Mouse (Mus musculus): Measurements from ENCODE around the gene Olfr1487. TPM values are rescaled to one million over a fixed set of nuclear protein-coding genes. Genes with fewer than 3 reads are reported as not detected.
"Not testable (repeated sequence)": the region's sequence is repeated elsewhere in the genome, so short reads cannot be mapped to it uniquely, and the experiment has no call there.

Olfr1487 gene
- polyA plus RNA-seq (2015; fragmentation: Nextera tagmentation; extraction: Ambion mirVana): not detected in 2 replicates

DNA sequence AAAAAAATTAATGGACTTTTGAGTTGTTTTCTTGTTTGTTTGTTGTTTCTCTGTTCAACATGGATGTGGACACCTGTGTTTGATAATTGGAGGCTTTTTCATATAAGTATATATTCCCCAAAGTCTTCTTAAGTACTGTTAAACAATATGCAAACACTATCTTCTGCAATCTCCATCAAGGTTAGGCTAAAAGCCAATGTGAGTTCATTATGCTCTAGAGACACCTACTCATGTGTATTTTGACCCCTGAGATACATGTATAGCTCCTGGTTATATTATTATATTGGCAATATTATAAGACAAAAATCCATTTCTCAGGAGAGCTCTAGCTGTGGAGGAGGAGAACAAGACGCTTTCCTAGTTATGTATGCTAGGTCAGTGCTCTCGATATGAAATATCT is at the start of gene Olfr1487:
TSS of gene Olfr1487 (plus strand) at position 301 of the 400 bp plus-strand sequence.
- not testable (repeated sequence) for H3K27ac ChIP-seq (ENCODE audit: low read length); H3K36me3 ChIP-seq (ENCODE audit: control insufficient read depth, insufficient read depth, low read length); H3K9me3 ChIP-seq (replicated peaks; ENCODE audit: control insufficient read depth, low read length); H3K4me3 ChIP-seq (replicated peaks; ENCODE audit: low read length); H3K27me3 ChIP-seq (ENCODE audit: control insufficient read depth, insufficient read depth, low read length); H3K9ac ChIP-seq (ENCODE audit: low read length); H3K4me2 ChIP-seq (ENCODE audit: low read depth, low read length); ATAC-seq (ENCODE audit: insufficient read depth, low FRiP score); H3K4me1 ChIP-seq (ENCODE audit: control insufficient read depth, insufficient read depth, low read length)
- 92% methylated on average over 2 of the region's 2 CpGs for WGBS

DNA sequence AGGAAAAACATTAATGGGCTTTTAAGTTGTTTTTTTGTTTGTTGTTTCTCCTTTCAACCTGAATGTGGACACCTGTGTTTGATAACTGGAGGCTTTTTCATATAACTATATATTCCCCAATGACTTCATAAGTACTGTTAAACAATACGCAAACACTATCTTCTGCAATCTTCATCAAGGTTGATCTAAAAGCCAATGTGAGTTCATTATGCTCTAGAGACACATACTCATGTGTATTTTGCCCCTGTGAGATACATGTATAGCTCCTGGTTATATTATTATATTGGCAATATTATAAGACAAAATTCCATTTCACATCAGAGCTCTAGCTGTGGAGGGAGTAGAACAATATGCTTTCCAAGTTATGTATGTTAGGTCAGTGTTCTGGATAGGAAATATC is 34.0 kb upstream of the Olfr1487 start, which contains the start of gene Olfr1484:
TSS of gene Olfr1484 (plus strand) at position 301 of the 400 bp plus-strand sequence.
- Histone ChIP-seq H3K4me1 (ENCODE audit: control insufficient read depth, insufficient read depth, low read length) (no peaks in the 10 kb centered on the region), H3K36me3 (ENCODE audit: control insufficient read depth, insufficient read depth, low read length) (no peaks in the 10 kb centered on the region), H3K4me2 (ENCODE audit: low read depth, low read length) (no peak within 1 kb of the TSS), H3K9me3 (replicated peaks; ENCODE audit: control insufficient read depth, low read length) (no peaks in the 10 kb centered on the region), H3K27me3 (ENCODE audit: control insufficient read depth, insufficient read depth, low read length) (no peaks in the 10 kb centered on the region), H3K9ac (ENCODE audit: low read length) (no peak within 1 kb of the TSS), H3K27ac (ENCODE audit: low read length) (no peak within 1 kb of the TSS), H3K4me3 (replicated peaks; ENCODE audit: low read length) (no peak within 1 kb of the TSS)
- no peak for ATAC-seq (ENCODE audit: insufficient read depth, low FRiP score)
- 81% methylated on average over 1 of the region's 1 CpGs for WGBS

GRCm38 (mm10) chr19:13631321-13631720 is 14.1 kb downstream of the Olfr1487 start, which contains the start of gene Olfr1489:
Gene Olfr1489, plus strand, starts transcription at chr19:13631621.
- Histone ChIP-seq H3K4me1 (ENCODE audit: control insufficient read depth, insufficient read depth, low read length) (no peaks in the 10 kb centered on the region), H3K9ac (ENCODE audit: low read length) (no peak within 1 kb of the TSS), H3K4me2 (ENCODE audit: low read depth, low read length) (no peak within 1 kb of the TSS), H3K9me3 (replicated peaks; ENCODE audit: control insufficient read depth, low read length) (0 out of 2 replicates have a peak, but pooled peaks cover under 1% of the 10 kb centered on the region), H3K27me3 (ENCODE audit: control insufficient read depth, insufficient read depth, low read length) (no peaks in the 10 kb centered on the region), H3K4me3 (replicated peaks; ENCODE audit: low read length) (no peak within 1 kb of the TSS), H3K36me3 (ENCODE audit: control insufficient read depth, insufficient read depth, low read length) (no peaks in the 10 kb centered on the region), H3K27ac (ENCODE audit: low read length) (no peak within 1 kb of the TSS)
- 85% methylated on average over 1 of the region's 1 CpGs for WGBS
- ATAC-seq (ENCODE audit: insufficient read depth, low FRiP score): no peak

DNA sequence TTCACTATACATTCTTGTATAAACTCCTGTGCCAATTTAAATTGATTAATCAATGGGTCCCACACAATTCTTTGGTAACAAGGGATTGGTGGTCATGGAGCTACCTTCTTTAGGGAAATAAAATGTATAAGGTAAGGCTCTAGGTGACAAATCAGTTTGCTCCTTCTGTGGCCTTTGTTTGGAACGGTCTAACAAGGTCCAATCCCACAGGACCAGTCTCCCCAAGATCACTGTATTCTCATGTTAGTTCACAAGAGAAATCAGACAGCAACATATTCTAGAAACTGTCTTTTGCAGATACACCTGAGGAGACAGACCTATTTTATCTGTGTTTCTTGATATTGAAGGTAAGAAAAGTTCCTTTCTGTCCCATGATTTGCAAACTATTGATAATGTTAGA is 33.6 kb downstream of the Olfr1487 start, which contains the start of gene Olfr1490:
TSS of gene Olfr1490 (plus strand) at position 301 of the 400 bp plus-strand sequence.
- Histone ChIP-seq H3K9ac (ENCODE audit: low read length) (no peak within 1 kb of the TSS), H3K4me2 (ENCODE audit: low read depth, low read length) (no peak within 1 kb of the TSS), H3K9me3 (replicated peaks; ENCODE audit: control insufficient read depth, low read length) (no peaks in the 10 kb centered on the region), H3K4me1 (ENCODE audit: control insufficient read depth, insufficient read depth, low read length) (no peaks in the 10 kb centered on the region), H3K4me3 (replicated peaks; ENCODE audit: low read length) (no peak within 1 kb of the TSS), H3K36me3 (ENCODE audit: control insufficient read depth, insufficient read depth, low read length) (no peaks in the 10 kb centered on the region), H3K27ac (ENCODE audit: low read length) (no peak within 1 kb of the TSS), H3K27me3 (ENCODE audit: control insufficient read depth, insufficient read depth, low read length) (no peaks in the 10 kb centered on the region)
- 53% methylated on average over 1 of the region's 1 CpGs for WGBS
- no peak for ATAC-seq (ENCODE audit: insufficient read depth, low FRiP score)

Small RNAs within 50 kb of the gene (microRNA-seq; reads per million reads assigned to microRNA genes)
- not detected for gene Gm22323
- gene Gm23931: not detected

Other genes with a start within 250 kb of the Olfr1487 start
- gene Olfr1469, start 209.5 kb upstream of the Olfr1487 start, polyA plus RNA-seq (2015; fragmentation: Nextera tagmentation; extraction: Ambion mirVana): not detected in 2 replicates
- gene Olfr1471, start 174.0 kb upstream of the Olfr1487 start, polyA plus RNA-seq (2015; fragmentation: Nextera tagmentation; extraction: Ambion mirVana): not detected in 2 replicates
- gene Olfr1472, start 161.3 kb upstream of the Olfr1487 start, polyA plus RNA-seq (2015; fragmentation: Nextera tagmentation; extraction: Ambion mirVana): not detected in 2 replicates
- gene Olfr1474, start 147.8 kb upstream of the Olfr1487 start, polyA plus RNA-seq (2015; fragmentation: Nextera tagmentation; extraction: Ambion mirVana): not detected in 2 replicates
- gene Olfr1475, start 137.2 kb upstream of the Olfr1487 start, polyA plus RNA-seq (2015; fragmentation: Nextera tagmentation; extraction: Ambion mirVana): not detected in 2 replicates
- not detected in 2 replicates for gene Olfr1477, start 116.8 kb upstream of the Olfr1487 start, polyA plus RNA-seq (2015; fragmentation: Nextera tagmentation; extraction: Ambion mirVana)
- not detected in 2 replicates for gene Olfr1480, start 89.5 kb upstream of the Olfr1487 start, polyA plus RNA-seq (2015; fragmentation: Nextera tagmentation; extraction: Ambion mirVana)
- gene Olfr1484, start 33.9 kb upstream of the Olfr1487 start, polyA plus RNA-seq (2015; fragmentation: Nextera tagmentation; extraction: Ambion mirVana): not detected in 2 replicates
- not detected in 2 replicates for gene Olfr1489, start 14.2 kb downstream of the Olfr1487 start, polyA plus RNA-seq (2015; fragmentation: Nextera tagmentation; extraction: Ambion mirVana)
- gene Olfr1490, start 33.7 kb downstream of the Olfr1487 start, polyA plus RNA-seq (2015; fragmentation: Nextera tagmentation; extraction: Ambion mirVana): not detected in 2 replicates
- not detected in 2 replicates for gene Olfr1491, start 79.9 kb downstream of the Olfr1487 start, polyA plus RNA-seq (2015; fragmentation: Nextera tagmentation; extraction: Ambion mirVana)
- gene Olfr1493-ps1, start 105.9 kb downstream of the Olfr1487 start, polyA plus RNA-seq (2015; fragmentation: Nextera tagmentation; extraction: Ambion mirVana): not detected in 2 replicates
- gene Olfr1494, start 122.4 kb downstream of the Olfr1487 start, polyA plus RNA-seq (2015; fragmentation: Nextera tagmentation; extraction: Ambion mirVana): not detected in 2 replicates
- gene Olfr1495, start 147.2 kb downstream of the Olfr1487 start, polyA plus RNA-seq (2015; fragmentation: Nextera tagmentation; extraction: Ambion mirVana): not detected in 2 replicates
- not detected in 2 replicates for gene Olfr1496, start 160.5 kb downstream of the Olfr1487 start, polyA plus RNA-seq (2015; fragmentation: Nextera tagmentation; extraction: Ambion mirVana)
- not detected in 2 replicates for gene Olfr1497, start 180.8 kb downstream of the Olfr1487 start, polyA plus RNA-seq (2015; fragmentation: Nextera tagmentation; extraction: Ambion mirVana)
- not detected in 2 replicates for gene Olfr1499, start 202.1 kb downstream of the Olfr1487 start, polyA plus RNA-seq (2015; fragmentation: Nextera tagmentation; extraction: Ambion mirVana)
- gene Olfr1500, start 213.1 kb downstream of the Olfr1487 start, polyA plus RNA-seq (2015; fragmentation: Nextera tagmentation; extraction: Ambion mirVana): not detected in 2 replicates
- gene Olfr1501, start 233.3 kb downstream of the Olfr1487 start, polyA plus RNA-seq (2015; fragmentation: Nextera tagmentation; extraction: Ambion mirVana): not detected in 2 replicates
- gene Olfr1502, start 244.4 kb downstream of the Olfr1487 start, polyA plus RNA-seq (2015; fragmentation: Nextera tagmentation; extraction: Ambion mirVana): not detected in 2 replicates

All from stomach, embryonic 16.5 days (tissue).